Mouse (Mus musculus): ENCODE data around the gene Camta2. TPM values are rescaled to one million over a fixed set of nuclear protein-coding genes. Genes with fewer than 3 reads are reported as not detected.

The Camta2 gene
- polyA plus RNA-seq, 1 experiment, result 17.7 TPM

- no peak for DNase-seq (ENCODE audit: low read depth)
Observed at GRCm38 (mm10) chr11:70663957-70664356, 23.9 kb downstream of the Camta2 start.

GRCm38 (mm10) chr11:70663101-70663500 is 24.8 kb downstream of the Camta2 start:
- no peak for DNase-seq (ENCODE audit: low read depth)

- no peak for DNase-seq (ENCODE audit: low read depth)
Observed at GRCm38 (mm10) chr11:70660571-70660970, 27.3 kb downstream of the Camta2 start.

GRCm38 (mm10) chr11:70658942-70659341 is 29.0 kb downstream of the Camta2 start:
- no peak for DNase-seq (ENCODE audit: low read depth)

GRCm38 (mm10) chr11:70658521-70658920 is 29.4 kb downstream of the Camta2 start:
- DNase-seq (ENCODE audit: low read depth), result no peak

- DNase-seq (ENCODE audit: low read depth), result no peak
Observed at GRCm38 (mm10) chr11:70657991-70658390, 29.9 kb downstream of the Camta2 start.

- no peak for DNase-seq (ENCODE audit: low read depth)
Observed at GRCm38 (mm10) chr11:70657573-70657972, 30.3 kb downstream of the Camta2 start.

GRCm38 (mm10) chr11:70656964-70657363 is 30.9 kb downstream of the Camta2 start, which contains the start of gene Eno3:
Gene Eno3 (plus strand): TSS chr11:70657202.
- no peak for DNase-seq (ENCODE audit: low read depth)

- no peak for DNase-seq (ENCODE audit: low read depth)
Observed at GRCm38 (mm10) chr11:70656456-70656927, 31.4 kb downstream of the Camta2 start.

- no peak for DNase-seq (ENCODE audit: low read depth)
Observed at GRCm38 (mm10) chr11:70655571-70656455, 32.1 kb downstream of the Camta2 start.

- no peak for DNase-seq (ENCODE audit: low read depth)
Observed at GRCm38 (mm10) chr11:70654923-70655570, 32.9 kb downstream of the Camta2 start.

- no peak for DNase-seq (ENCODE audit: low read depth)
Observed at GRCm38 (mm10) chr11:70654198-70654922, 33.5 kb downstream of the Camta2 start, which contains the start of gene Pfn1. Gene Pfn1 (minus strand): TSS chr11:70654644.

- no peak for DNase-seq (ENCODE audit: low read depth)
Observed at GRCm38 (mm10) chr11:70653345-70654197, 34.3 kb downstream of the Camta2 start.

- DNase-seq (ENCODE audit: low read depth), result no peak
Observed at GRCm38 (mm10) chr11:70652884-70653344, 35.0 kb downstream of the Camta2 start.

GRCm38 (mm10) chr11:70652029-70652883 is 35.6 kb downstream of the Camta2 start:
- DNase-seq (ENCODE audit: low read depth), result no peak

GRCm38 (mm10) chr11:70651391-70651790 is 36.5 kb downstream of the Camta2 start:
- DNase-seq (ENCODE audit: low read depth), result no peak

GRCm38 (mm10) chr11:70650322-70651175 is 37.4 kb downstream of the Camta2 start:
- no peak for DNase-seq (ENCODE audit: low read depth)

GRCm38 (mm10) chr11:70649185-70649734 is 38.6 kb downstream of the Camta2 start:
- no peak for DNase-seq (ENCODE audit: low read depth)

GRCm38 (mm10) chr11:70648512-70648911 is 39.4 kb downstream of the Camta2 start:
- no peak for DNase-seq (ENCODE audit: low read depth)
